Mouse (Mus musculus) right cerebral cortex, postnatal 4 days (tissue): ENCODE measurements around the gene Morn4.
"Not testable (repeated sequence)": the region's sequence is repeated elsewhere in the genome, so short reads cannot be mapped to it uniquely, and the experiment has no call there.

Experiments
- DNase-seq: peaks from one replicate; pipeline ENCODE4 v3.0.0-alpha.2; 2022

The Morn4 gene

GRCm38 (mm10) chr19:42081613-42082012 is 4.5 kb downstream of the Morn4 start:
- not testable (repeated sequence) for DNase-seq

GRCm38 (mm10) chr19:42080469-42080868 is 5.7 kb downstream of the Morn4 start:
- no peak for DNase-seq

- DNase-seq, result no peak
Observed at GRCm38 (mm10) chr19:42079950-42080349, 6.2 kb downstream of the Morn4 start.

- DNase-seq, result no peak
Observed at GRCm38 (mm10) chr19:42079006-42079405, 7.2 kb downstream of the Morn4 start.

- DNase-seq, result no peak
Observed at GRCm38 (mm10) chr19:42078566-42078965, 7.6 kb downstream of the Morn4 start.

GRCm38 (mm10) chr19:42075992-42076391 is 10.2 kb downstream of the Morn4 start:
- no peak for DNase-seq

- DNase-seq, result no peak
Observed at GRCm38 (mm10) chr19:42075051-42075450, 11.1 kb downstream of the Morn4 start.

- DNase-seq, result no peak
Observed at GRCm38 (mm10) chr19:42072802-42073201, 13.4 kb downstream of the Morn4 start.

- no peak for DNase-seq
Observed at GRCm38 (mm10) chr19:42071886-42072608, 14.1 kb downstream of the Morn4 start.

GRCm38 (mm10) chr19:42071221-42071620 is 14.9 kb downstream of the Morn4 start:
- no peak for DNase-seq

GRCm38 (mm10) chr19:42069241-42069525 is 17.0 kb downstream of the Morn4 start:
- DNase-seq, result no peak

- DNase-seq, result no peak
Observed at GRCm38 (mm10) chr19:42068441-42069240, 17.5 kb downstream of the Morn4 start.

- DNase-seq, result no peak
Observed at GRCm38 (mm10) chr19:42061443-42061842, 24.7 kb downstream of the Morn4 start.

- no peak for DNase-seq
Observed at GRCm38 (mm10) chr19:42058426-42058825, 27.7 kb downstream of the Morn4 start.

GRCm38 (mm10) chr19:42056719-42057409 is 29.3 kb downstream of the Morn4 start:
- DNase-seq, result no peak

- DNase-seq, result no peak
Observed at GRCm38 (mm10) chr19:42055881-42056280, 30.3 kb downstream of the Morn4 start.

GRCm38 (mm10) chr19:42054255-42054654 is 31.9 kb downstream of the Morn4 start:
- no peak for DNase-seq

- no peak for DNase-seq
Observed at GRCm38 (mm10) chr19:42051948-42052347, 34.2 kb downstream of the Morn4 start, which contains the start of gene 4933411K16Rik. Gene 4933411K16Rik, plus strand, starts transcription at chr19:42052248.

GRCm38 (mm10) chr19:42051351-42051750 is 34.8 kb downstream of the Morn4 start:
- no peak for DNase-seq

- DNase-seq, result no peak
Observed at GRCm38 (mm10) chr19:42050251-42050650, 35.9 kb downstream of the Morn4 start.

GRCm38 (mm10) chr19:42045269-42046102 is 40.7 kb downstream of the Morn4 start, which contains the start of gene Hoga1:
Gene Hoga1, plus strand, starts transcription at chr19:42045610.
- DNase-seq, result peak; percentile 55

- DNase-seq, result no peak
Observed at GRCm38 (mm10) chr19:42043988-42044387, 42.2 kb downstream of the Morn4 start.

- no peak for DNase-seq
Observed at GRCm38 (mm10) chr19:42038310-42038709, 47.8 kb downstream of the Morn4 start.
